Mouse (Mus musculus) Patski (cell line): ENCODE measurements around the gene Ece1. TPM values are rescaled to one million over a fixed set of nuclear protein-coding genes. Genes with fewer than 3 reads are reported as not detected.
A peak's percentile ranks its signal among the peaks of the same experiment; 100 is the strongest.

Experiments used
- ATAC-seq: fragments of 100-300 bp; one replicate; pipeline ENCODE4 v1.8.0; 2021
- CTCF ChIA-PET: fragments of 350-600 bp; sonication (Branson Sonifier 250); formaldehyde crosslinking; loops from one replicate; lab custom pipeline; 2022; ENCODE audit warnings: inconsistent platforms; lab: Charles Lee
- POLR2A ChIA-PET: fragments of 350-600 bp; sonication (Branson Sonifier 250); formaldehyde crosslinking; loops from one replicate; lab custom pipeline; 2022; ENCODE audit warnings: antibody characterized with exemption, inconsistent platforms; lab: Charles Lee
- DNase-seq: peaks from one replicate; pipeline ENCODE4 v3.0.0-alpha.2; 2011; ENCODE audit warnings: low read depth, low spot score
- H3K27me3 ChIP-seq: fragments of 371-371 bp; one replicate; pipeline ENCODE4 v1.5.1; 2021
- CTCF ChIP-seq: fragments of 100-300 bp; IDR thresholded peaks from one replicate; pipeline ENCODE4 v1.5.1; 2021
- in situ Hi-C: fragments of 300-500 bp; cut with MboI; formaldehyde crosslinking; loops from 3 replicates; pipeline ENCODE4 v1.11.1; 2018; ENCODE audit warnings: low pct_unique_long_range_greater_than_20kb, mixed read lengths
- polyA plus RNA-seq: library from polyadenylated mRNA; unstranded; gene quantifications from one replicate; pipeline ENCODE4 v1.2.3, GENCODE M21; 2021

The Ece1 gene
- polyA plus RNA-seq, 1 experiment from 2014 or later = 147 TPM

DNA sequence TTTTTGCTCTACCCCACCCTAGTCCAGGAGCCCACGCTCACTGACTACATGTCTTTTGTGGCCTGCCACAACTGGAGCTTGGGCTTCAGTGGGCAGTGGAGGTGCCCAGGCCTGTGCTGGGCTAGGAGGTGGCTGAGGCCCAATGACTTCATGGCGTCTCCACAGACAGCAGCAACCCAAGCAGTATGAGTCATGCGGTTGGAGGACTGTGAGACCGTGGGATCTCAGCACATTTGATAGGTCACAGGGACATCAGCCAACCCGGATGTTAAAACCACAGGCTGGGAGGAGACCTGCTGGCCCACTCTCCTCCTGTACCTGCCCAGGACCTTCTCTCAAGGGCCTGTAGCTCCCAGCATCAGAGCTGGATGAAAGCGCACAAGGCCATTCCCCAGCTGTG is 8.2 kb upstream of the Ece1 start:
- DNase-seq (no peak), ATAC-seq (no peak)
- TF ChIP-seq CTCF = no peak
- ChIA-PET CTCF (interaction anchor here (1.1 kb wide), 1 partner anchor 99 kb away, joined by 4 read pairs; no protein-coding TSS in a partner anchor), POLR2A (no interaction called here)
- H3K27me3 ChIP-seq = no peaks in the 10 kb centered on the region
- in situ Hi-C loops = loop anchor here (5.0 kb wide), 1 partner anchor 93 kb away; no protein-coding TSS in a partner anchor

GRCm38 (mm10) chr4:137855741-137856341 is 6.2 kb upstream of the Ece1 start:
- in situ Hi-C loops = no loop called here
- CTCF ChIA-PET = interaction anchor here (0.6 to 1.6 kb wide), 3 partner anchors 59 to 135 kb away, joined by 3 to 5 read pairs (median 4); no protein-coding TSS in a partner anchor
- no peak for TF ChIP-seq CTCF
- POLR2A ChIA-PET = no interaction called here
- no peak for ATAC-seq
- H3K27me3 ChIP-seq = no peaks in the 10 kb centered on the region
- no peak for DNase-seq

GRCm38 (mm10) chr4:137857116-137857515 is 4.9 kb upstream of the Ece1 start:
- CTCF ChIA-PET = interaction anchor here (0.8 to 1.6 kb wide), 4 partner anchors 58 to 96 kb away, joined by 3 to 5 read pairs (median 4); no protein-coding TSS in a partner anchor
- POLR2A ChIA-PET = no interaction called here
- in situ Hi-C loops = no loop called here
- TF ChIP-seq CTCF = no peak
- no peak for DNase-seq
- H3K27me3 ChIP-seq = no peaks in the 10 kb centered on the region
- ATAC-seq = no peak

DNA sequence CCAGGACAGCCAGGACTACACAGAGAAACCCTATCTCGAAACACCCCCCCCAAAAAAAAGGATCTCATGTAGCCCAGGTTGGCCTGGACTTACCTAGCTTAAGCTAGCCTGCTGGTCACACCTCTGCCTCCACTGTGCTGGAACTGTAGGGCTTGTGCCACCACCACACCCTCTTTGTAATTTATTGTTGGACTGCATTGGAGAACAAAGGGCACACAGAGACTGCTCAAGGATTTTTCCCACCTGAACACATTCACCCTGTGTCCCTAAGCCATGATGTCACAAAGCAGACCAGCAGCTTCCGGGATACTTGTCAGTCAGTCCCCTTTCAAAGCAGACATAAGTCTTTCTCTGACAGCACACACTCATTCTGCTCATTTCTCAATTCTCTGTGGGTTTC is 3.7 kb upstream of the Ece1 start:
- POLR2A ChIA-PET = no interaction called here
- TF ChIP-seq CTCF = no peak
- DNase-seq (no peak), ATAC-seq (no peak)
- CTCF ChIA-PET = interaction anchor here (0.7 to 0.8 kb wide), 2 partner anchors 94 to 95 kb away, joined by 3 to 4 read pairs; no protein-coding TSS in a partner anchor
- no peaks in the 10 kb centered on the region for H3K27me3 ChIP-seq
- in situ Hi-C loops = no loop called here

- ChIA-PET POLR2A (interaction anchor here (0.7 to 2.5 kb wide), 3 partner anchors 15 to 84 kb away, joined by 3 to 5 read pairs (median 3); no protein-coding TSS in a partner anchor), CTCF (interaction anchor here (1.4 to 2.2 kb wide), 3 partner anchors 30 to 92 kb away, joined by 3 to 19 read pairs (median 4); no protein-coding TSS in a partner anchor)
- ATAC-seq (peak; percentile 30), DNase-seq (no peak)
- TF ChIP-seq CTCF = no peak
- H3K27me3 ChIP-seq = no peaks in the 10 kb centered on the region
- in situ Hi-C loops = no loop called here
Observed at GRCm38 (mm10) chr4:137861461-137862011, 501 bp upstream of the Ece1 start.

DNA sequence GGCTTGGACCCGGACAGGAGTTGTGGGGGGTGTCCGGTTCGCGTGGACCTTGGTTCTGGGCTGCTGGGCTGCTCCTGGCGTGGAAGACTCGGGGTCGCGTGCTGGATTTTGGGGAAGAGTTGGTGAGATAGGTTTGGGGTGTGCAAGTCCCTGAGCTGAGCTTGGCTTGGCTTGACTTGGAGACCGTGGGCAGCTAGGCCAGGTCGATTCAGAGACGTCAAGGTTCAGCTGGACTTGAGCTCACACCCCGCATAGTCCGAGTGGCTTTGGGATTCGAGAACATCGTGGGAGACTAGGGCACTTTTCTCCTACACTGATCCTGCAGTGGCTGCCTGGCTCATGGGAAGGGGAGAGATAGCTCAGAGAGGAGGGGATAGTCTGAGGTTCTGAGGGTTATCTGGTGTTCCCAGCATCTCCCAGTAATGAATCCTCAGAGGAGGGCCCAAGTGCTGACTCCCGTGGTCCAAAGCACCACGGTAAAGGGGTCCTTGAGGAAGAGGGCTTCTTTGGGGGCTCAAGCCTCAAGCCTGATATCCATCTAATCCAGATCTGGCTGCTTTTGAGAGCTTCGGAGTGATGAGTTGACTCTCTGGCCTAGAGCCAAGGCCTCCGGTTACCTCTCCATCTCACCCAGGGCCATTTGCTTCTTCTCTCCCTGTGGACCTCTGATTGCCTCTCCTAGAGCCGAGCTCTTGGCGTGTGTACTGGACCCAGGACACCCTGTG is 641 bp downstream of the Ece1 start:
- in situ Hi-C loops = no loop called here
- H3K27me3 ChIP-seq = no peaks in the 10 kb centered on the region
- no peak for TF ChIP-seq CTCF
- DNase-seq = no peak
- peak; percentile 23 for ATAC-seq
- ChIA-PET POLR2A (interaction anchor here (0.7 to 2.5 kb wide), 3 partner anchors 14 to 83 kb away, joined by 3 to 5 read pairs (median 4); no protein-coding TSS in a partner anchor), CTCF (interaction anchor here (1.4 to 2.2 kb wide), 3 partner anchors 29 to 91 kb away, joined by 3 to 19 read pairs (median 4); no protein-coding TSS in a partner anchor)

- ChIA-PET CTCF (interaction anchor here (0.8 to 1.9 kb wide), 2 partner anchors 13 to 90 kb away, joined by 3 to 4 read pairs; no protein-coding TSS in a partner anchor), POLR2A (no interaction called here)
- ATAC-seq = no peak
- no peak for TF ChIP-seq CTCF
- H3K27me3 ChIP-seq = no peaks in the 10 kb centered on the region
- no peak for DNase-seq
- in situ Hi-C loops = no loop called here
Observed at GRCm38 (mm10) chr4:137864031-137864430, 2.0 kb downstream of the Ece1 start.

DNA sequence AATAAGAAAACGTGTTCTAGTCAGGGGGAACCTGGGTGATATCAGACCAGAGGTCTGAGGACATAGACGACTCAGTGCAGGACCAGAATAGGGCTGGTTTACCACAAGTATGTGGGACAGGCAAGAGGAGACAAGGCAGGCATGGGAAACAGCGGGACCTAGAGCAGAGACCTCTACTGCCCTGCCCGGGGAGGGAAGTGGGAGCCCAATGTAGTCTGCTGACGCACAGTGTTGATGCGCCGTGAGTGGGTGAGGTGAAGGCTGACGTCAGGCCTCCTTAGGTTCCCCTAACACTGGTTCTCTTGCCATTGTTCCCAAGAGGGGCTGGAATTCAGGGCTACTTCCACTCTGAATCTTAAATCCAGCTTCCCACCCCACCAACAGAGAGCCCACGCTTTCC is 2.7 kb downstream of the Ece1 start:
- no peaks in the 10 kb centered on the region for H3K27me3 ChIP-seq
- no peak for TF ChIP-seq CTCF
- ChIA-PET POLR2A (no interaction called here), CTCF (interaction anchor here (1.9 kb wide), 1 partner anchor 89 kb away, joined by 4 read pairs; no protein-coding TSS in a partner anchor)
- ATAC-seq (no peak), DNase-seq (no peak)
- in situ Hi-C loops = no loop called here

- DNase-seq (no peak), ATAC-seq (no peak)
- POLR2A ChIA-PET = no interaction called here
- H3K27me3 ChIP-seq = no peaks in the 10 kb centered on the region
- no peak for TF ChIP-seq CTCF
- CTCF ChIA-PET = interaction anchor here (1.9 kb wide), 1 partner anchor 89 kb away, joined by 4 read pairs; no protein-coding TSS in a partner anchor
- in situ Hi-C loops = no loop called here
Observed at GRCm38 (mm10) chr4:137865221-137865641, 3.2 kb downstream of the Ece1 start.

GRCm38 (mm10) chr4:137866206-137866863 is 4.3 kb downstream of the Ece1 start:
- in situ Hi-C loops = no loop called here

More at GRCm38 (mm10) chr4:137866206-137866863, 4.3 kb downstream of the Ece1 start:
- DNase-seq (no peak), ATAC-seq (no peak)
- ChIA-PET CTCF (interaction anchor here (0.7 to 1.3 kb wide), 2 partner anchors 10 to 25 kb away, joined by 3 read pairs; no protein-coding TSS in a partner anchor), POLR2A (interaction anchor here (1.1 kb wide), 1 partner anchor 17 kb away, joined by 3 read pairs; no protein-coding TSS in a partner anchor)
- TF ChIP-seq CTCF = no peak
- H3K27me3 ChIP-seq = no peaks in the 10 kb centered on the region
